Mouse (Mus musculus): Measurements from ENCODE around the gene Tet3. TPM values are rescaled to one million over a fixed set of nuclear protein-coding genes. Genes with fewer than 3 reads are reported as not detected.

The Tet3 gene
- total RNA-seq, 2 experiments from 2014 or later = 15.8 to 36.1 TPM

DNA sequence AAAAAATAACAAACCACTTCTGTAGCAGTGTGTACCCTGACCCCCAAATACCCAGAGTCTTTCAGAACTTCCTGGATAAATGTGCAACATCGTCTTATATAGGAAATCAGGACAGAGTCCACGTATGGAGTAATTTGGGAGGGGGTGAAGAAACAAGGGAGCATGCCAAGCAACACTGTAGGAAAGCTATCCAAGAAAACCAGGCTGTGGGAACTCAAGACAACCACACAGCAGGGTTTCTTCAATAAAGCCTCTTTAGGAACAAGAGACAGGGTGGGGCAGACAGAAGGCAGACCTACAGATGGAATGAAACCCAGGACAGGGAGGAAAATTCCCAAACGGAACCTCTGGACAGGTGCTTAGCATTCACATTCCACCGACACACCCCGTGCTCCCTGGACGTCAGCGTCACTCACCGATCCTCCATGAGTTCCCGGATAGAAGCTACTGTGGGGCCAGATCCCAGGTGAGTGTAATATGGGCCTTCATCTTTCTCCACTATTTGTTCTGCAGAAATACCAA, 73.3 kb downstream of the Tet3 start:
- no peak for ATAC-seq (ENCODE audit: poor library complexity, severe bottlenecking)

DNA sequence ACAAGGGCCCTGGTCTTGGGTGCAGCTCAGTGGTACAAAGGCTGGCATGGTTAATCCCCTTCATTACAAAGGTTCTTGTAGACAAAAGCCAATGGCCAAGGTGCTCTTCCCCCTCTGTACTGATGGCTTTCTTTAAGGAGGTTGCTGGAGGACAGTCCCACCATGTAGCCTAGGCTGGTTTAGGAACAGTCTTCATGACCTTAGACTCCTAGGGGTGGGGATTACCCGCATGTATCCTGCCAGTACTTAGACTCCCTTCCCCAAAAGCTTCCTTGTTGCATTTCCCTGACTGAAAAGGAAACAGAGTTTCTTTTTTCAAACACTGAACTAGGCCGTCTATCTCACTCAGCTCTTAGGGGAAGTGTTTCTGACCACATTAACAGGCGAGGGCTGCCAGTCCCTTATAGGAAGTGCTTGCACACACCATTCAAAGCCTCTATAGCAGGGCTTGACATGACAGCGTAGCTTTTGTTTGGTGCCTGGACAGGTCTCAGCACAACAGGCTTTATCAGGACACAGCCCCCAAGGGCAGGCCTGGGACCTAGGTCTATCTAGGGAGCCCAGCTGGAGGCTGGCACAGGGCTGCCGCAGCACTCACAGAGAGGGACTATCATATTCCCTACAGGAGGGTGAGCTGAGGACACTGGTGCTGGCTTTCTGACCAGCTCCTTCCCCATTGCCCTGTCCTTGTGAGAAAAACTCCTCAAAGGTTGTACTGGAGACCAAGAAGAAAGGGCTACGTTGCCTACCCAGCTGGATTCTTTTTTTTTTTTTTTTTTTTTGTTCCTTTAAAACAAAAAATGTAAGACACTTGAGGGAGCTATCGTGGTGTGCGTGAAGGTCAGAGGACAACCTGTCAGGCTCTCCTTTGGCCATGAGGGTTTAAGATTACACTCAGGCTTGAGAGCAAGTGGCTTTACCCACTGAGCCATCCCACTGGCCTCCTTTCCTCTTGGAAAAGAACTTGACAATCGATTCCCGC, 77.1 kb downstream of the Tet3 start:
- ATAC-seq (ENCODE audit: poor library complexity, severe bottlenecking) = peak; percentile 96

DNA sequence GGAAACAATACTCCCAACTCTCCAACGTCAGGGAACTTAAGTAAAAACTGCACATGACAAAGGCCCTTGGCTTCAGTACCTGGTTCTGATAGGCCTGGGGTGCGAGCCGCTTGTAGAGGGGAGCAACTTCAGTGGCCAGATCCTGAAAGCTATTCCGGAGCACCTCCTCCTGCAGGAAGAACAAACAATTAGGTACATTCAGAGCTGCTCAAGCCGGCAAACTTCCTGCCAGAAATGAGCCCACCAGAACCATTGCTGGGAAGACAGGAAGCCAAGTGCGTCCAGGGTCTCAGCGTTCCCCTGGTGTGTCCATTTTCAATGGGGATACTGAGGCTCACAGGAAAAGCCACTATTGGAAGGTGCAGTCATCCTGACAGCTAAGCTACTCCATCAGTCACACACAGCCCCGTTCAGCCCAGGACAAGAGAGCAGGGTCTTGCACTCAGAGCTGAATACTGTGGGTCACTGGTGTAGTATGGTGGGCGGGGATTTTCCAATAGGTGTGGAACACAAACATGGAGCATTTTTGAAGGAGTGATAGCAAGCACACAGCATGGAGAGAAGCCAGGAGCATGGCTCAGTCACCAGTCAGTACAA, 85.1 kb downstream of the Tet3 start:
- no peak for ATAC-seq (ENCODE audit: poor library complexity, severe bottlenecking)

DNA sequence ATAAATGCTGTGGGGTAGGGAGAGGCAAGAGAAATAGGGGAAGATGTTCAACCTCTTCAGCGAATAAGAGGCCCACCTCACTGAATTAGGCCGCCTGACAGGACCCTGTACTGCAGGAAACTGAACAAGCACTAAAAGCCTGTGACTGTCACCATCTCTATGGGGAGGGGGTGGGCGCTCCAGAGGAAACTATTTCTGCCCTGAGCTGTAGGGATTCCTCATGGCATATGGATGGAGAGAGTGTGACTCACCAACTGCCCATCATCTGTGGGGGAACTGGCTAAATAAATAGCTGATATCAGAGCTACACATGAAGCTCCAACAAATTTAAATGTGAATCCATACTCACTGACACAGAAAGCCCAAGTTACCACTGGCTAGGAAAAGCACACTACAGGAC, 87.5 kb downstream of the Tet3 start:
- no peak for ATAC-seq (ENCODE audit: poor library complexity, severe bottlenecking)

DNA sequence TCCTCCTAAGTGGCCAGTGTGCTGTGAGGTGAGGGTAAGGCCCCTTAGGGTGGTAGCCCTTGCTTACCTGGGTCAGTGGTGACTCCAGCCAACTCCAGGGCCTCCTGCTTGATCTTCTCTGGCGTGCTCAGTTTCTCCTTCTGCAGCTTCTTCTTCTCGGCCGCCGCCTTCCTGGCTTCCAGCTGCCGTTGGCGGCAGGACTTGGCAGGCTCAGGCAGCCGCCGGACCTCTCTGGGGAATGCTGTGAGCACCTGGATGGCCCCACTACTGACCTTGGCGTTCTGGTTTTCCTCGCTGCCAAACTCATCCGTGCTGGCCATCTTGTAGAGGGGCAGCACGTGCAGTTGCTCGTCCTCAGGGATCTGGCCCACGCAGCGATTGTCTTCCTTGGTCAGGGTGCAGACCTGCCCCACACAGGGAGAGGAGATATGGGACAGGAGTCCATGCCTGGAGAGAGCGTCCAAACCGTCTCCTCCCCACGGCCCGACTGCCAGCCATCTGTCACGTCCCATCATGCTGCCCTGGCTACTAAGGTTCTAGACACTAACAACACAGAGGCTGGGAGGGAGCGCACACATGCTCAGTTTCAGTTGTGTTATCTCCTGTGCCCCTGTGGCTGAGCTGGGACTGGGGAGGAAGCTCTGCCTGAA, 88.4 kb downstream of the Tet3 start:
- ATAC-seq (ENCODE audit: poor library complexity, severe bottlenecking) = no peak

GRCm38 (mm10) chr6:83363075-83363474, 95.8 kb downstream of the Tet3 start:
- no peak for ATAC-seq (ENCODE audit: poor library complexity, severe bottlenecking)

- no peak for ATAC-seq (ENCODE audit: poor library complexity, severe bottlenecking)
Measured at GRCm38 (mm10) chr6:83361523-83362248, 97.2 kb downstream of the Tet3 start.

- no peak for ATAC-seq (ENCODE audit: poor library complexity, severe bottlenecking)
Measured at GRCm38 (mm10) chr6:83357436-83357835, 101.4 kb downstream of the Tet3 start.

GRCm38 (mm10) chr6:83356569-83357138, 102.2 kb downstream of the Tet3 start:
- peak; percentile 87 for ATAC-seq (ENCODE audit: poor library complexity, severe bottlenecking)

- ATAC-seq (ENCODE audit: poor library complexity, severe bottlenecking) = no peak
Measured at GRCm38 (mm10) chr6:83354856-83355781, 103.8 kb downstream of the Tet3 start.

DNA sequence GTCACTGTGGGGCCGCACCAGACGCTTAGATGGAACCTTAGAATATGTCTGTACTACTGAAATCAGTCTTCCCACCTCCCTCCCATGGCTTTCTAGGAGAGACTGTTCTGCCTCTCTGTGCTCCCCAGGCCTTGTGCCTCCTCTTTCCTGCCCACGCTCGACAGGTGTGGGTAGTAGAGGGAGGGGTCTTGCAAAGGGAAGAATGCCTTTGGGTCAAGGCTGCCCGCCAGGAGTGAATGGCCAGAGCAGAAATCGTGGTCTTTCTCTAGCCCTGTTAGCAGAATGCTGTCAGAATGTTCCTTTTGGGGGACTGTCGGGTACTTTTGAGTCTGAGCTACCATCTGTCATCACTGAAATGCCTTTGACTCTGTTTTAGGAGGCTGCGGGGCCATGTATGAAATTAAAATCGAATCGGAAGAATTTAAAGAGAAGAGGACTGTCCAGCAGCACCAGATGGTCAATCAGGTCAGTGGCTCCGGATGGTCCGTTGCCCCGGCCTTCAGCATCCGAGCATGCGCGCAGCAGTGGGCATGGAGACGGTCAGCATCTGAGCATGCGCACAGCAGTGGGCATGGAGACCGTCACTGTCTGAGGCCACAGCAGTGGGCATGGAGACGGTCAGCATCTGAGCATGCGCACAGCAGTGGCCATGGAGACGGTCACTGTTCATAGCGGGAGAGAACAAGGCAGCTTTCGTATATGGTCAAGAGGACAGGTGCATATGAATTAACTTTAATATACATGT, 106.0 kb downstream of the Tet3 start:
- ATAC-seq (ENCODE audit: poor library complexity, severe bottlenecking) = no peak

DNA sequence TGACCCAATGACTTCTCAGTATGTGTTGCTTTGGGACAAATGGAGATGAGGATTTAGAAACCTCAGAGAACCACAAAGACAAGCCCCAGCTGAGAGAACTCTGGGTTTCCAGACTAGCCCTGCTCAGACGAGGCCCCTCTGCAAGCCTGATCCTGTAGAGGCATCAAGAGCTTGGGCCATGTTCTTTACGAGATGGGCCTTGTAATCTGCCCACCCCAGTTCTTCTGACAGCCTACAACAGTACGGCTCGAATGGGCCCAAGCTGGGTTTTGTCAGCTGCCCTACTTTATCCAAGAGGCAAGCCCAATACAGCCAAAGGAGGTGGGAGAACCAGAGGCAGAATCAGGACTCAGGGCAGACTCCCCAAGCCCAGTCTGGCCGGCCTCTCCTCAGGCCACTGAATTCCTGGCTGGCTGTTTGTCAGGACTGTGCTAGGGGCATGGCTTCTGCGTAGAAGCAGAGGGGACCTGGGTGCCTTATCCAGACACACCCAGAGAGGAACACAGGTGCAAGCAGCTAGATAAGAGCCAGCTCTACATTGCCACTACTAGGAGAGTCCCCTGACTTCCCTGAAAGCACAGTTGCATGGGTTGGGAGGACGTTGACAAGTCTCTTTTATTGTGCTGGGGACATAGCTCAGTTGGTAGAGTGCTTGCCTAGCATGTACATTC, 107.3 kb downstream of the Tet3 start:
- no peak for ATAC-seq (ENCODE audit: poor library complexity, severe bottlenecking)

GRCm38 (mm10) chr6:83350851-83351405, 108.0 kb downstream of the Tet3 start:
- no peak for ATAC-seq (ENCODE audit: poor library complexity, severe bottlenecking)

- ATAC-seq (ENCODE audit: poor library complexity, severe bottlenecking) = no peak
Measured at GRCm38 (mm10) chr6:83350172-83350571, 108.7 kb downstream of the Tet3 start.

- peak; percentile 99 for ATAC-seq (ENCODE audit: poor library complexity, severe bottlenecking)
Measured at GRCm38 (mm10) chr6:83349274-83349958, 109.5 kb downstream of the Tet3 start.

GRCm38 (mm10) chr6:83348873-83349272, 110.0 kb downstream of the Tet3 start, which contains the start of gene Bola3:
Gene Bola3 (plus strand): TSS chr6:83349147.
- ATAC-seq (ENCODE audit: poor library complexity, severe bottlenecking) = peak; percentile 16

GRCm38 (mm10) chr6:83347916-83348315, 111.0 kb downstream of the Tet3 start:
- no peak for ATAC-seq (ENCODE audit: poor library complexity, severe bottlenecking)

Data from megakaryocyte, adult 5-6 weeks (primary cell).